Mouse (Mus musculus): ENCODE data around the gene Osbpl7. TPM values are rescaled to one million over a fixed set of nuclear protein-coding genes. Genes with fewer than 3 reads are reported as not detected.

Osbpl7 gene
- total and polyA plus RNA-seq, 2 experiments from 2014 or later = 10.7 to 14.6 TPM

DNA sequence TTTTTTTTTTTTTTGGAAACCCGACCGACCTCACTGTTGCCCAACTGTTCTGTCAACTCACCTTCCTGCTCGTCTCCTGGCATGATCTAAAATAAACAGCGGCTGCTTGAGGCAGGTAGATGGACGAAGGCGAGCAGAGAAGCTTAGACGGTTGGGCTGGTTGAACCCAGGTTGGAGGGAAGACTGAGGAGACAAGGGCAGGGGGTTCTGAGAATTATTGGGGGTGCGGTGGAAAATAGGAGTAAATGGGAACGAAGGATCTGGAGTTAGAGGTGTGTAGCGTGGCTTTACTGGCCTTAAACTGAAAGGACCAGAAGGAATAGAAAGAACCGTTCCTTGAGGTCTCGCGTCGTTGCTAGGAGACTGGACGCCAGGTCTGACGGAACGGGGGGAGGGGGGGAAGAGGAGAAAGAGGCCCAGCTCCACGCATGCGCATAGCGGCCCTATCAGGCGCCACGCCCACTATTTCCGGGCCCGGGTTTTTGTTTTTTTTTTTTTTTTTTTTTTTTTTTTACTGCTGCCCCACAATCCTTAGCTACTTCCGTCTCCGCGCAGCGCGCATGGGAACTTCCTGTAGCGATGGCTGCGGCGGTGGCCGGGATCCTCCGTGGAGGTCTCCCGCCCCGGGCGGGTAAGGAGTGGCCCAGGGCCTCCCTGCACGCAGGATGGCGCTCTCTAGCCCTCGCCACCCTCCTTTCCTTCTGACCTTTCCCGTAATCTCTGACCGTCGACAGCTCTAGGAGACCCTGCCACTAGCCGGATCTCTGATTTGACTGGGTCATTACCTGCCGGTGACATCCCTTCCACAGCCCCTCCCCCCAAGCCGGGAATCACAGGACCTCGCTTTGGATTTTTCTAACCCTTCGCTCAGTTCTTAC, 9.2 kb upstream of the Osbpl7 start, which contains the start of the genes Lrrc46 and Mrpl10:
Gene Lrrc46 (minus strand): TSS at position 386 of the 878 bp plus-strand sequence.
Gene Mrpl10 (plus strand): TSS at position 539 of the 878 bp plus-strand sequence.
- H3K4me1 ChIP-seq (ENCODE audit: insufficient read depth, low read length) = no peaks in the 10 kb centered on the region
- ATAC-seq (ENCODE audit: low FRiP score) = peak; percentile 85
- TF ChIP-seq CTCF (IDR thresholded peaks at IDR 0.05) = peak; percentile 23; the same call in 1 of the 2 replicates
- under 1% methylated on average over 48 of the region's 48 CpGs for WGBS
- H3K4me3 ChIP-seq (ENCODE audit: low read depth, low read length) = peak within 1 kb of the TSS; percentile 72
- peak; percentile 97 for DNase-seq (ENCODE audit: low spot score)
- H3K9me3 ChIP-seq (ENCODE audit: low read length) = no peaks in the 10 kb centered on the region
- H3K9ac ChIP-seq (replicated peaks; ENCODE audit: low read length, poor library complexity, severe bottlenecking) = peak within 1 kb of the TSS; percentile 81
- H3K27ac ChIP-seq (ENCODE audit: low read depth, low read length) = peak within 1 kb of the TSS; percentile 76
- H3K36me3 ChIP-seq (ENCODE audit: insufficient read depth, low read length) = 0 out of 2 replicates have a peak, but pooled peaks cover 3% of the 10 kb centered on the region
- peak within 1 kb of the TSS; percentile 68 for H3K4me2 ChIP-seq (ENCODE audit: low read depth, low read length, poor library complexity, severe bottlenecking)
- no peaks in the 10 kb centered on the region for H3K27me3 ChIP-seq (ENCODE audit: insufficient read depth, low read length)

- H3K36me3 ChIP-seq (ENCODE audit: insufficient read depth, low read length) = peaks cover 17% of the 10 kb centered on the region
- no peaks in the 10 kb centered on the region for H3K4me1 ChIP-seq (ENCODE audit: insufficient read depth, low read length)
- 97% methylated on average over 8 of the region's 8 CpGs for WGBS
- no peak for DNase-seq (ENCODE audit: low spot score)
- no peak for ATAC-seq (ENCODE audit: low FRiP score)
- H3K4me3 ChIP-seq (ENCODE audit: low read depth, low read length) = no peak overlapping the region
- no peak overlapping the region for H3K9ac ChIP-seq (replicated peaks; ENCODE audit: low read length, poor library complexity, severe bottlenecking)
- H3K27me3 ChIP-seq (ENCODE audit: insufficient read depth, low read length) = no peaks in the 10 kb centered on the region
- no peak overlapping the region for H3K4me2 ChIP-seq (ENCODE audit: low read depth, low read length, poor library complexity, severe bottlenecking)
- no peaks in the 10 kb centered on the region for H3K9me3 ChIP-seq (ENCODE audit: low read length)
- no peak overlapping the region for H3K27ac ChIP-seq (ENCODE audit: low read depth, low read length)
- no peak for TF ChIP-seq CTCF (IDR thresholded peaks at IDR 0.05)
Measured at GRCm38 (mm10) chr11:97044902-97045301, 5.5 kb upstream of the Osbpl7 start.

GRCm38 (mm10) chr11:97045861-97046260, 4.6 kb upstream of the Osbpl7 start:
- TF ChIP-seq CTCF (IDR thresholded peaks at IDR 0.05) = peak; percentile 54
- Histone ChIP-seq H3K27me3 (ENCODE audit: insufficient read depth, low read length) (no peaks in the 10 kb centered on the region), H3K4me1 (ENCODE audit: insufficient read depth, low read length) (no peaks in the 10 kb centered on the region), H3K4me3 (ENCODE audit: low read depth, low read length) (no peak overlapping the region), H3K9me3 (ENCODE audit: low read length) (no peaks in the 10 kb centered on the region), H3K36me3 (ENCODE audit: insufficient read depth, low read length) (peaks cover 17% of the 10 kb centered on the region), H3K4me2 (ENCODE audit: low read depth, low read length, poor library complexity, severe bottlenecking) (no peak overlapping the region), H3K9ac (replicated peaks; ENCODE audit: low read length, poor library complexity, severe bottlenecking) (no peak overlapping the region), H3K27ac (ENCODE audit: low read depth, low read length) (no peak overlapping the region)
- no peak for DNase-seq (ENCODE audit: low spot score)
- ATAC-seq (ENCODE audit: low FRiP score) = no peak
- 83% methylated on average over 7 of the region's 7 CpGs for WGBS

DNA sequence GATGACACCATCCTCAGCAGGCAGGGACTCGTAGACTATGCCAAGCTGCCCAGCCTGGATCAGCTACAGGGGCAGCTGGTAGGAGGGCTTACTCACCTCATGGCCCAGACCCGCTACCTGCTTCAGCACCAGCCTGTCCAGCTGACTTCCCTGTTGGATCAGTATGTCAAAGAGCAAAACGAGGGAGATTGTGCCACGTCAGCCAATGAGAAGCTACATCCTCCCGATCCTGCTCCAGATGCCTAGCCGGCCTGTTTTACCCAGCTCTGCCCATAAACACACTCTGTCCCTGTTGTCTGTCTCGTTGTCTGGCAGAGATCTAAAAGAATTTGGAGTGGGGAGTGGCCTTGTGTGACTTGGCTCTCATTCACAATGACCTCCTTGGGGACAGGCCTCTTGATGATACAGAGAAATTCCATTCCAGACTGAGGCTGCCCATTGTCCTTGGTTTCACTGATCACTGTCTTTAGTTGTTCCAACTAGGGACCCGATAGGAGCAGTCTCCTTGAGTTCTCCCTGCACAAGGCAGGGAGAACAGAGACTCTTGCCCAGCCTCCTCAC, 2.3 kb upstream of the Osbpl7 start:
- peaks cover 10% of the 10 kb centered on the region; the same call in 1 of the 2 replicates for H3K4me1 ChIP-seq (ENCODE audit: insufficient read depth, low read length)
- TF ChIP-seq CTCF (IDR thresholded peaks at IDR 0.05) = no peak
- H3K9ac ChIP-seq (replicated peaks; ENCODE audit: low read length, poor library complexity, severe bottlenecking) = no peak overlapping the region
- 83% methylated on average over 8 of the region's 8 CpGs for WGBS
- ATAC-seq (ENCODE audit: low FRiP score) = no peak
- no peak overlapping the region for H3K4me2 ChIP-seq (ENCODE audit: low read depth, low read length, poor library complexity, severe bottlenecking)
- no peaks in the 10 kb centered on the region for H3K27me3 ChIP-seq (ENCODE audit: insufficient read depth, low read length)
- no peaks in the 10 kb centered on the region for H3K9me3 ChIP-seq (ENCODE audit: low read length)
- no peak overlapping the region for H3K4me3 ChIP-seq (ENCODE audit: low read depth, low read length)
- H3K36me3 ChIP-seq (ENCODE audit: insufficient read depth, low read length) = peaks cover 20% of the 10 kb centered on the region
- no peak overlapping the region for H3K27ac ChIP-seq (ENCODE audit: low read depth, low read length)
- DNase-seq (ENCODE audit: low spot score) = no peak

DNA sequence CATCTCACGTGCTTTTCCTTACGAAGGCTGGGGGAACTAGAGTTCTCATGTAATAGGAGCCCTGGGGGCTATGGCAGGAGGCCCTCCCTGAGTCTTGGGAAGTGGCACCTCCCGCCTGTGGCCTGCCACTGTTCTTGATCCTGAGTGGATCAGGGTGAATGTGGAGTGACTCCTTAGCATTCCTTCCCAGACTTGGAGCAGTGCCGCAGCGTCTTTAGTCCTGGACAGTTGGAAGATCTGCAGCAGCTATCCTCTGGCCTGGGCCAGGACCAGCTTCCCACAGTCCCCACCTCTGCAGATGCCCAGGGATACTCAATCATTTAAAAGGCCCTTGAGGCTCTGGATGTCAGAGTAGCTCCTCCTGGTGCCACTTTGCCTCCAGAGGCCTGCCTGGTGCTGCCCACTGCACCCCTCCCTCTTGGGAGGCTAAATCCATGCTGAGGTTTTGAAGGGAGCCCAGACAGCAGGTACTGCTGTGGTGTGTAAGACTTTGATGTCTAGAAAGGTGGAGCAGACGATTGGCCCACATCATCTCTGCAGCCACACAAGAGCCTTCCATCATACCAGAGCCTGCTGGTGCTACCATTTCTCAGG, 839 bp upstream of the Osbpl7 start:
- DNase-seq (ENCODE audit: low spot score) (no peak), ATAC-seq (ENCODE audit: low FRiP score) (no peak)
- TF ChIP-seq CTCF (IDR thresholded peaks at IDR 0.05) = no peak
- H3K9ac ChIP-seq (replicated peaks; ENCODE audit: low read length, poor library complexity, severe bottlenecking) = no peak overlapping the region
- peaks cover 10% of the 10 kb centered on the region; the same call in 1 of the 2 replicates for H3K4me1 ChIP-seq (ENCODE audit: insufficient read depth, low read length)
- no peaks in the 10 kb centered on the region for H3K9me3 ChIP-seq (ENCODE audit: low read length)
- H3K27ac ChIP-seq (ENCODE audit: low read depth, low read length) = no peak overlapping the region
- H3K36me3 ChIP-seq (ENCODE audit: insufficient read depth, low read length) = peaks cover 31% of the 10 kb centered on the region
- no peaks in the 10 kb centered on the region for H3K27me3 ChIP-seq (ENCODE audit: insufficient read depth, low read length)
- no peak overlapping the region for H3K4me2 ChIP-seq (ENCODE audit: low read depth, low read length, poor library complexity, severe bottlenecking)
- WGBS = 82% methylated on average over 6 of the region's 6 CpGs
- H3K4me3 ChIP-seq (ENCODE audit: low read depth, low read length) = no peak overlapping the region

Data from midbrain, postnatal 0 days (tissue).